Mouse (Mus musculus) induced T-regulatory cell, adult 2 months (primary cell): Measurements from ENCODE around the gene Lpcat1.

Source experiments
- DNase-seq: peaks from one replicate; pipeline ENCODE4 v3.0.0-alpha.2; 2012; ENCODE audit warnings: low read depth

Lpcat1 gene

GRCm38 (mm10) chr13:73446943-73447342, 20.1 kb upstream of the Lpcat1 start:
- DNase-seq: no peak

GRCm38 (mm10) chr13:73447478-73447877, 19.5 kb upstream of the Lpcat1 start:
- DNase-seq: no peak

GRCm38 (mm10) chr13:73448201-73448600, 18.8 kb upstream of the Lpcat1 start:
- no peak for DNase-seq

- DNase-seq: no peak
These were observed 18.3 kb upstream of the Lpcat1 start for GRCm38 (mm10) chr13:73448723-73449122.

GRCm38 (mm10) chr13:73453503-73454217, 13.3 kb upstream of the Lpcat1 start:
- no peak for DNase-seq

- no peak for DNase-seq
These were observed 11.7 kb upstream of the Lpcat1 start for GRCm38 (mm10) chr13:73455328-73455727.

- no peak for DNase-seq
These were observed 9.7 kb upstream of the Lpcat1 start for GRCm38 (mm10) chr13:73457301-73457700.

GRCm38 (mm10) chr13:73457741-73458140, 9.3 kb upstream of the Lpcat1 start:
- DNase-seq: no peak

- no peak for DNase-seq
These were observed 8.3 kb upstream of the Lpcat1 start for GRCm38 (mm10) chr13:73458719-73459118.

- no peak for DNase-seq
These were observed 7.7 kb upstream of the Lpcat1 start for GRCm38 (mm10) chr13:73459189-73459850.

- DNase-seq: no peak
These were observed 5.4 kb upstream of the Lpcat1 start for GRCm38 (mm10) chr13:73461551-73461950.

- DNase-seq: no peak
These were observed 1.8 kb upstream of the Lpcat1 start for GRCm38 (mm10) chr13:73465156-73465555.

- DNase-seq: no peak
These were observed 586 bp upstream of the Lpcat1 start for GRCm38 (mm10) chr13:73466411-73466810.

- peak; percentile 73 for DNase-seq
These were observed 632 bp downstream of the Lpcat1 start for GRCm38 (mm10) chr13:73467421-73468237.

- peak; percentile 41 for DNase-seq
These were observed 1.8 kb downstream of the Lpcat1 start for GRCm38 (mm10) chr13:73468834-73469233.

GRCm38 (mm10) chr13:73469257-73469967, 2.4 kb downstream of the Lpcat1 start:
- DNase-seq: peak; percentile 85

GRCm38 (mm10) chr13:73472481-73472880, 5.5 kb downstream of the Lpcat1 start:
- peak; percentile 55 for DNase-seq

GRCm38 (mm10) chr13:73473746-73474145, 6.7 kb downstream of the Lpcat1 start:
- no peak for DNase-seq

GRCm38 (mm10) chr13:73474163-73474562, 7.2 kb downstream of the Lpcat1 start:
- DNase-seq: no peak

GRCm38 (mm10) chr13:73475058-73475980, 8.3 kb downstream of the Lpcat1 start:
- no peak for DNase-seq

GRCm38 (mm10) chr13:73476259-73476658, 9.3 kb downstream of the Lpcat1 start:
- DNase-seq: no peak
